Mouse (Mus musculus): Measurements from ENCODE around the gene Bag3. TPM values are rescaled to one million over a fixed set of nuclear protein-coding genes. Genes with fewer than 3 reads are reported as not detected.
A peak's percentile ranks its signal among the peaks of the same experiment; 100 is the strongest.

Bag3 gene
- polyA plus RNA-seq (2012; rRNA removed), result 6.3 and 8.0 TPM in 2 replicates

DNA sequence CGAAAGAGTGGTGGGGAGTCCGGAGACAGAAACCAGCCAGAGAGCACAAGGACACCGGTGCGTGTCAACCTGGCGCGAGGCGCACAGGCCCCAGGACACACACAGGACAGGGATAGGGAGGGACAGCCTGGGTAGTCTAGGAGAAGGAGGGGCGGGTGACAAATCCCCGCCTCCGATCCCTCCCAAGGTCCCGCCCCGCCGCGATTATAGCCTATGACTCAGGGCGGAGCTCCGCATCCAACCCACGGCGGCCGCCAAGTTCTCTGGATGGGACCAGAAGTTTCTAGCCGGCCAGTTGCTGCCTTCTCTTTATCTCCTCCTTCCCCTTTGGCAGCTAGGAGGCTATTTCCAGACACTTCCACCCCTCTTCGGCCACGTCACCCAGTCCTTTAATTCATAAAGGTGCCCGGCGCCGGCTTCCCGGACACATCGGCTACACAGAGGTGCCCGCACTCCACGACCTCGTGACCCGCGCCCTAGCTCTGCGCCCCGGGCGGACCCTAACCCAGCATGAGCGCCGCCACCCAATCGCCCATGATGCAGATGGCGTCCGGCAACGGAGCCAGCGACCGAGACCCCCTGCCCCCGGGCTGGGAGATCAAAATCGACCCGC, at the start of gene Bag3:
Bag3 (plus strand) TSS at position 268 of the 613 bp plus-strand sequence.
- DNase-seq (ENCODE audit: extremely low spot score in 1 of 2, low spot score in 1 of 2), result peak in 1 of 2 experiments; percentile 76

DNA sequence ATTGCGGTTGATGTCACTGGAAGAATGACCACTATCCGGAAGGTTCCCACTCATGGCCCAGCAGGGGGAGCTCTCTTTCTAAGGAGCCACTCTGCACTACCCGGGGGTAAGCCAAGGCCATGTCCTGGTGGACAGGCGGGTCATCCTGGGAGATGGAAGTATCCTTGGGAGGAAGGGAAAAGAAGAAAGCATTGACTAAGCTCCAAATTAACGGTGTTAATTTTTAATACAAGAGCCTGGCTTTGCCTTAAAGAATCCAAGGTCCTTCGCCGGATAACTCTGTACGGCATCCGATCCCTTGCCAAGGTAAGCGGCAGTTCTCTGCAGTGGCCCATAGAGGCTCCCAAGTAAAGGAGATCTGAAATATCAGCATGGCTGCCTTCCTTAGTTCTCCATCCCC, 49.1 kb upstream of the Bag3 start:
- peak; percentile 16 to 79 for DNase-seq (ENCODE audit: extremely low spot score in 1 of 2, low spot score in 1 of 2)

GRCm38 (mm10) chr7:128488986-128489385, 34.4 kb upstream of the Bag3 start:
- no peak for DNase-seq (ENCODE audit: extremely low spot score in 1 of 2, low spot score in 1 of 2)

GRCm38 (mm10) chr7:128494546-128494945, 28.9 kb upstream of the Bag3 start:
- DNase-seq (ENCODE audit: extremely low spot score in 1 of 2, low spot score in 1 of 2), result no peak

DNA sequence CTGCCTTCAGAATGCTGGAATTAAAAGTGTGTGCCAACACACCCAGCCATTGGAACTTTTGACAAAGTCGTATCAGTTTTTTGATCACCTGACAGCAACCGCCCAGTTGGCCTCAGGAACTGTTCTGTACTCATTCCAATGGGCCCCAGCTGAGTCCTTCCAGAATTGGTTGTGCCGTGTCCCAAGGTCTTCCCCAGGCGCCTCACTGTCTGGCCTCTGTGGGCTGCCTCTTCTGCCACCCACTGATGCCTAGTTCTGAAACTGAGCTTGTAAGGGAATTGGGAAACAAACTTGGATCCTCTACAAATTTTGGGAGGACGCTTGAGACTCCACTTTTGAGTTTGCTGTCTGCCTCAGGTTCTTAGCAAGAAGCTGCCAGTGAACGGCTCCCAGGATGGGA, 23.6 kb upstream of the Bag3 start:
- DNase-seq (ENCODE audit: extremely low spot score in 1 of 2, low spot score in 1 of 2), result no peak

- DNase-seq (ENCODE audit: extremely low spot score in 1 of 2, low spot score in 1 of 2), result peak; percentile 44 to 72
These were observed 19.3 kb upstream of the Bag3 start for GRCm38 (mm10) chr7:128504091-128504490.

GRCm38 (mm10) chr7:128511936-128512335, 11.5 kb upstream of the Bag3 start:
- DNase-seq (ENCODE audit: extremely low spot score in 1 of 2, low spot score in 1 of 2), result no peak

- DNase-seq (ENCODE audit: extremely low spot score in 1 of 2, low spot score in 1 of 2), result no peak
These were observed 9.9 kb upstream of the Bag3 start for GRCm38 (mm10) chr7:128513512-128513911.

DNA sequence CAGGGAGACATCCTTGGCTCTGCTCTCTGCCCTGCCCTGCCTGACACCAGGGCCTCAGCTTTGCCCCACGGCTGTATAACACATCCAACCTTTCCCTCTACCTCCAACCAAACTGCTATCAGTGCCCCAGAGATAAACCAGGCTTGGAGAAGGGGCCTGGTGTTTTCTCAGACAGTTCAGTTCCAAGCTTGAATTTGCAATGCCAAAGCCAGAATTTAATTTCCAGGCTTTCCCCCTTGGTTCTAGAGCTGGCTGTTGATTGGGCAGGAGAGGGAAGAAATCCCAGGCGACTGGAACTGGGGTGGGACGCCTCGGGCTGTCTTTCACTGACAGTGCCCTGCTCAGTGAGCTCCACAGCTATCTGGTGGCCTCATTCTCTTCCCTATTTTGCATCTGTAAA, 9.1 kb upstream of the Bag3 start:
- no peak for DNase-seq (ENCODE audit: extremely low spot score in 1 of 2, low spot score in 1 of 2)

DNA sequence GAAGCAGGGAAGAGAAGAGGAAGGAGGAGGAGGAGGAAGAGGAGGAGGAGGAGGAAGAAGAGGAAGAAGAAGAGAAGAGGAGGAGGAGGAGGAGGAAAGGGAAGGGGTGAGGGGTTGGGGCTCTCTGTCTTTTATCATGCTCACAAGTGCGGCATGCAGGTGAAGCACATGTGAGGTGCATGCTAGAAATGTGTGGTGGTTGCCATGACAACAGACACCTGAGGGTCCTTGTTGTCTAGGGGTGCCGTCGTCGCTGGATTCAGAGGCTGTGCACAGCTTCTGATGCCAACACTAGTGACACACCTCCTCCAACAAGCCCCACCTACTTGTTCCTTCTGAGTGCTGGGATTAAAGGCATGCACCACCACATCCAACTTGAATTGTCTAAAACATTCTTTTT, 7.1 kb upstream of the Bag3 start:
- DNase-seq (ENCODE audit: extremely low spot score in 1 of 2, low spot score in 1 of 2), result no peak

DNA sequence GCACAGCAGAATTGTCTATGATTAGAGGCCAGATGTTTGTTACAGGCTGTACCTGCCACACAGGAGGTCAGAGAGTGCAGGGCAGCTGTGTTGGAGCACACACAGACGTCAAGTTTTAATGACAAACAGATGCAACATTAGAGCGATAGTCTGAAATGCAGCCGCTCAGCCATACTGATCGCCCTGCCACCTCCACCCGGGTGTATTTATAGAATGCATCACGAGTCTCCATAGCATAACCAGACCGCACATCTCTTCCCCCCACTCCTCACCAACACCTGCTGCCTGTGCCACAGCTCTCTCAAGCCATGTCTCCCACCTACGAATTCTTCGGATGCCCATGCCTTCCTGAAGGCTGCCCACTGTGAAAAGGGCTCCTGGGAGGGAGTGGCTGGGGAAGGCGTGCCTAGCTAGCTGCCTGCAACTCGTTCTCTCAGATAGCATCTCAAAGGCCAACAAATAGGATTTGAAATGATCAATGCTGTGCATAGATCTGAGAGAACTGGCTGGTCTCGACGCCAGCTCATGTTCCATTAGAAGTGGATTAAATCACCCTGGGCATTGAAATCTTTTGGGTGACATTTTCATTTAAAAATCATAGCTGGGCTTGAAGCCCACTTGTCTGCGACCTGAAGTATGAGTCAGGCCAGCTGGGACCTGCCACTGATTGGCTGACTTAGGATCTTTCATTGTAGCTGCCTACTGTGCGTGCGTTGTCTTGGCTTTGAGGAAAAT, 3.9 kb upstream of the Bag3 start:
- no peak for DNase-seq (ENCODE audit: extremely low spot score in 1 of 2, low spot score in 1 of 2)

GRCm38 (mm10) chr7:128523962-128524581, 656 bp downstream of the Bag3 start:
- no peak for DNase-seq (ENCODE audit: extremely low spot score in 1 of 2, low spot score in 1 of 2)

GRCm38 (mm10) chr7:128524641-128525040, 1.2 kb downstream of the Bag3 start:
- no peak for DNase-seq (ENCODE audit: extremely low spot score in 1 of 2, low spot score in 1 of 2)

DNA sequence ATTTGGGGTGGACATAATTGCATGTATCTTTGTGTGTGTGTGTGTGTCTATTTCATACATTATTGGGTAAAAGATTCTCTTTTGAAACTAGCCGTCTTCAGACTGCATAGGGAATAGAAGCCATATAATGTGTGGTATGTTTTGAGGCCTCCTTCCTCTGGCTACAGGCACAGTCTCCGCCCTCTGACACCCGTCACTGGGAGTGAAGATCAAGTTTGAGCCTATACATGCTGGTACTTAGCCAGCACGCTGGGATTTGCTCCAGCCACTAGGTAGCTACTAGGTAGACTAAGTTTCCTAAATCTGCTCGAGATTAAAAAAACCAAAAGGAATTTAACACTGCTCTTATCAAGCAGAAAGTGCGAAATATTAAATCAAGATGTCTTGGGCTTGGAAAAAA, 3.2 kb downstream of the Bag3 start:
- no peak for DNase-seq (ENCODE audit: extremely low spot score in 1 of 2, low spot score in 1 of 2)

DNA sequence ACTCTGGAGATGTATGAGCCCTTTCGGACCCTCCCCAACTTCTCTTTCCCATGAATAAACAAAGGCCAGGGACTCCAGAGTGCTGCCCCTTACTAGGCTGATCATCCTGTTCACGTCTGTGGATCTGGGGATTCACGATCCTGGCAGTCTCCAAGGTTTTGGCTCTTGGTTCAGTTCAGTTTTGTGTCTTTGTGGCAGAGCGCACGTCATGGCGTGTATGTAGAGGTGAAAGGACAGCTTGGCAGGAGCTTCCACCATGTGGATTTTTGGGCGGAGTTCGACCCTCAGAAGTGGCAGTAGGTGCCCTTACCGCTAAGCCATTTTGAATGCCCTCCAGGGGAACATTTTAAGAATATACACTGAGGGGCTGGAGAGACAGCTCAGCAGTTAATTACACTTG, 5.2 kb downstream of the Bag3 start:
- no peak for DNase-seq (ENCODE audit: extremely low spot score in 1 of 2, low spot score in 1 of 2)

DNA sequence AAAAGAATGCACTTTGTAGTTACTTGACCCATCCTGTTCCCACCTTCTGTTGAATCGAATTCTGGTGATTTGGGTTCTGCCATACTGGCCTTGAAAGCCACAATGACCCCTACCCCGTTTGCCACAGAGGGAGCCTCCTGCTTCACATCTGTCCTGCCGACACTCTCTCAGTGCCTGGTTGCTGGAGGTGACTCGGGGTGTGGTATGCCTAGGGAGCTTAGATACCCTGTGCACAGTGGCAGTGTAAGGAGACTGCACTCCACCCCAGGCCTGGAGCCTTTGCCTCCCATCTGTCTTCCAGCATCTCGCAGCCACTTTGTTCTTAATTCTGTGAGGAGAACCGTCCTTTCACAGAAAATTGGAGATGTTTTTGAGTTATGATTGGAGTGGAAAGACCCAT, 5.7 kb downstream of the Bag3 start:
- DNase-seq (ENCODE audit: extremely low spot score in 1 of 2, low spot score in 1 of 2), result no peak

DNA sequence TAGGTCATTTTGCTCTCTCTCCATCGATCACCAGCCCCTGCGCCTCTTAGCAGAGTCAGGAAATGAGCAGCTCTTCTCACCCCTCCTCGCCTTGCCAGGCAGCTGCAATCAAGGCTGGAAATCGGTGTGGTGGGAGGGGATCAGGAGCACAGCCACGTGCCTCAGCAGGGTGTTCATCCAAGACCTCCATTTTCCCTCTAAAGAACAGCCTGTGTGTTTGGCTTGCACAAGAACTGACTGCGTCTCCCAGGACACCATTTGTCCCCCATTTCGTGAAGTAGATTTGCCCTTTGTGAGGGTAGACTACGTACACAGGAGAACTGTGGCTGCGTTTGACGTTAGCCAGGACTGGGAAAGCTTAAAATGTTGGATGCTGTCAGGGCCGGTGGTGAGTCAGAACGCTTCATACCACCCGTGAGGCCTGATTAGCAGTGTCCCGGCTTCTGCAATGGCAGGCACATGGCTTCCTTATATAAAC, 6.2 kb downstream of the Bag3 start:
- no peak for DNase-seq (ENCODE audit: extremely low spot score in 1 of 2, low spot score in 1 of 2)

GRCm38 (mm10) chr7:128531031-128531430, 7.6 kb downstream of the Bag3 start:
- DNase-seq (ENCODE audit: extremely low spot score in 1 of 2, low spot score in 1 of 2), result no peak

GRCm38 (mm10) chr7:128531929-128532328, 8.5 kb downstream of the Bag3 start:
- peak in 1 of 2 experiments; percentile 82 for DNase-seq (ENCODE audit: extremely low spot score in 1 of 2, low spot score in 1 of 2)

GRCm38 (mm10) chr7:128532441-128533166, 9.2 kb downstream of the Bag3 start:
- no peak for DNase-seq (ENCODE audit: extremely low spot score in 1 of 2, low spot score in 1 of 2)

- peak in 1 of 2 experiments; percentile 57 for DNase-seq (ENCODE audit: extremely low spot score in 1 of 2, low spot score in 1 of 2)
These were observed 11.6 kb downstream of the Bag3 start for GRCm38 (mm10) chr7:128534984-128535491.
